Mouse (Mus musculus): Measurements from ENCODE around the gene Arsg. TPM values are rescaled to one million over a fixed set of nuclear protein-coding genes. Genes with fewer than 3 reads are reported as not detected.
A peak's percentile ranks its signal among the peaks of the same experiment; 100 is the strongest.

The Arsg gene
- 3.4 and 5.4 TPM in 2 replicates for polyA plus RNA-seq (2015; fragmentation: Nextera tagmentation; extraction: Ambion mirVana)

GRCm38 (mm10) chr11:109473171-109474085 is at the start of gene Arsg, which contains the start of gene Slc16a6:
Arsg (plus strand) TSS chr11:109473374.
Slc16a6 (minus strand) TSS chr11:109473598.
- 1% methylated on average over 72 of the region's 111 CpGs for WGBS
- Histone ChIP-seq H3K4me2 (peak within 1 kb of the TSS; percentile 87), H3K9me3 (replicated peaks) (no peaks in the 10 kb centered on the region), H3K4me1 (peaks cover 51% of the 10 kb centered on the region), H3K9ac (peak within 1 kb of the TSS; percentile 90), H3K27ac (peak within 1 kb of the TSS; percentile 90), H3K4me3 (peak within 1 kb of the TSS; percentile 78), H3K27me3 (peaks cover 10% of the 10 kb centered on the region; the same call in 1 of the 2 replicates), H3K36me3 (ENCODE audit: poor library complexity, severe bottlenecking) (no peaks in the 10 kb centered on the region)
- ATAC-seq: peak; percentile 88

- peak; percentile 95 for ATAC-seq
- under 1% methylated on average over 63 of the region's 65 CpGs for WGBS
- Histone ChIP-seq H3K27ac (peak within 1 kb of the TSS; percentile 87), H3K9me3 (replicated peaks) (0 out of 2 replicates have a peak, but pooled peaks cover 5% of the 10 kb centered on the region), H3K4me2 (peak within 1 kb of the TSS; percentile 69), H3K9ac (peak within 1 kb of the TSS; percentile 77), H3K27me3 (no peaks in the 10 kb centered on the region), H3K36me3 (ENCODE audit: poor library complexity, severe bottlenecking) (peaks cover 25% of the 10 kb centered on the region), H3K4me3 (peak within 1 kb of the TSS; percentile 68), H3K4me1 (peaks cover 10% of the 10 kb centered on the region)
Observed at GRCm38 (mm10) chr11:109425392-109426271, 47.5 kb upstream of the Arsg start, which contains the start of gene Amz2. Amz2 (plus strand) TSS chr11:109425946.

- Histone ChIP-seq H3K9ac (peak overlapping the region; percentile 77), H3K27ac (peak overlapping the region; percentile 87), H3K36me3 (ENCODE audit: poor library complexity, severe bottlenecking) (peaks cover 29% of the 10 kb centered on the region), H3K4me2 (peak overlapping the region; percentile 69), H3K4me3 (peak overlapping the region; percentile 68), H3K9me3 (replicated peaks) (0 out of 2 replicates have a peak, but pooled peaks cover 5% of the 10 kb centered on the region), H3K27me3 (no peaks in the 10 kb centered on the region), H3K4me1 (peaks cover 12% of the 10 kb centered on the region)
- WGBS: 0% methylated on average over 11 of the region's 11 CpGs
- ATAC-seq: no peak
Observed at GRCm38 (mm10) chr11:109426272-109426586, 46.9 kb upstream of the Arsg start.

- H3K4me3 ChIP-seq: no peak overlapping the region
- H3K4me1 ChIP-seq: peaks cover 17% of the 10 kb centered on the region
- H3K27me3 ChIP-seq: no peaks in the 10 kb centered on the region
- H3K4me2 ChIP-seq: peak overlapping the region; percentile 69; the same call in 1 of the 2 replicates
- no peak overlapping the region for H3K9ac ChIP-seq
- H3K36me3 ChIP-seq (ENCODE audit: poor library complexity, severe bottlenecking): peaks cover 32% of the 10 kb centered on the region
- 0 out of 2 replicates have a peak, but pooled peaks cover under 1% of the 10 kb centered on the region for H3K9me3 ChIP-seq (replicated peaks)
- 93% methylated on average over 5 of the region's 5 CpGs for WGBS
- no peak for ATAC-seq
- H3K27ac ChIP-seq: no peak overlapping the region
Observed at GRCm38 (mm10) chr11:109427353-109427752, 45.8 kb upstream of the Arsg start.

- WGBS: 94% methylated on average over 16 of the region's 16 CpGs
Observed at GRCm38 (mm10) chr11:109434233-109434798, 38.9 kb upstream of the Arsg start.

GRCm38 (mm10) chr11:109436889-109437288 is 36.3 kb upstream of the Arsg start:
- Histone ChIP-seq H3K4me2 (no peak overlapping the region), H3K4me3 (no peak overlapping the region), H3K27me3 (peaks cover 5% of the 10 kb centered on the region; the same call in 1 of the 2 replicates), H3K27ac (no peak overlapping the region), H3K9ac (no peak overlapping the region), H3K9me3 (replicated peaks) (no peaks in the 10 kb centered on the region), H3K4me1 (peaks cover 8% of the 10 kb centered on the region), H3K36me3 (ENCODE audit: poor library complexity, severe bottlenecking) (peaks cover 48% of the 10 kb centered on the region)
- 60% methylated on average over 8 of the region's 8 CpGs for WGBS
- no peak for ATAC-seq

More at GRCm38 (mm10) chr11:109434233-109434798, 38.9 kb upstream of the Arsg start:
- no peak for ATAC-seq
- no peak overlapping the region for H3K9ac ChIP-seq
- H3K27me3 ChIP-seq: no peaks in the 10 kb centered on the region
- peaks cover 7% of the 10 kb centered on the region for H3K4me1 ChIP-seq
- no peaks in the 10 kb centered on the region for H3K9me3 ChIP-seq (replicated peaks)
- peaks cover 68% of the 10 kb centered on the region for H3K36me3 ChIP-seq (ENCODE audit: poor library complexity, severe bottlenecking)
- no peak overlapping the region for H3K4me3 ChIP-seq
- no peak overlapping the region for H3K27ac ChIP-seq
- H3K4me2 ChIP-seq: no peak overlapping the region

- peak; percentile 55; the same call in 1 of the 2 replicates for ATAC-seq
- H3K27ac ChIP-seq: no peak overlapping the region
- 17% methylated on average over 5 of the region's 5 CpGs for WGBS
- no peak overlapping the region for H3K4me3 ChIP-seq
- H3K4me2 ChIP-seq: peak overlapping the region; percentile 69
- no peak overlapping the region for H3K9ac ChIP-seq
- peaks cover 5% of the 10 kb centered on the region; the same call in 1 of the 2 replicates for H3K27me3 ChIP-seq
- peaks cover 42% of the 10 kb centered on the region for H3K36me3 ChIP-seq (ENCODE audit: poor library complexity, severe bottlenecking)
- H3K4me1 ChIP-seq: peaks cover 8% of the 10 kb centered on the region
- no peaks in the 10 kb centered on the region for H3K9me3 ChIP-seq (replicated peaks)
Observed at GRCm38 (mm10) chr11:109439209-109439608, 34.0 kb upstream of the Arsg start.

GRCm38 (mm10) chr11:109439829-109440340 is 33.3 kb upstream of the Arsg start:
- peak; percentile 61 for ATAC-seq
- H3K9ac ChIP-seq: peak overlapping the region; percentile 67
- WGBS: 2% methylated on average over 32 of the region's 32 CpGs
- H3K4me1 ChIP-seq: peaks cover 8% of the 10 kb centered on the region
- H3K36me3 ChIP-seq (ENCODE audit: poor library complexity, severe bottlenecking): peaks cover 35% of the 10 kb centered on the region
- H3K4me2 ChIP-seq: peak overlapping the region; percentile 69
- no peaks in the 10 kb centered on the region for H3K9me3 ChIP-seq (replicated peaks)
- peaks cover 5% of the 10 kb centered on the region; the same call in 1 of the 2 replicates for H3K27me3 ChIP-seq
- H3K4me3 ChIP-seq: peak overlapping the region; percentile 43
- no peak overlapping the region for H3K27ac ChIP-seq

GRCm38 (mm10) chr11:109440641-109441040 is 32.5 kb upstream of the Arsg start:
- H3K27me3 ChIP-seq: peaks cover 5% of the 10 kb centered on the region; the same call in 1 of the 2 replicates
- WGBS: 61% methylated on average over 4 of the region's 4 CpGs
- peak overlapping the region; percentile 69 for H3K4me2 ChIP-seq
- no peak overlapping the region; the same call in 1 of the 2 replicates for H3K4me3 ChIP-seq
- H3K27ac ChIP-seq: no peak overlapping the region
- no peaks in the 10 kb centered on the region for H3K9me3 ChIP-seq (replicated peaks)
- ATAC-seq: no peak
- H3K4me1 ChIP-seq: peaks cover 8% of the 10 kb centered on the region
- H3K9ac ChIP-seq: no peak overlapping the region
- H3K36me3 ChIP-seq (ENCODE audit: poor library complexity, severe bottlenecking): peaks cover 28% of the 10 kb centered on the region

GRCm38 (mm10) chr11:109441119-109441518 is 32.1 kb upstream of the Arsg start:
- H3K36me3 ChIP-seq (ENCODE audit: poor library complexity, severe bottlenecking): peaks cover 24% of the 10 kb centered on the region
- ATAC-seq: no peak
- 49% methylated on average over 3 of the region's 3 CpGs for WGBS

GRCm38 (mm10) chr11:109442166-109442730 is 30.9 kb upstream of the Arsg start:
- WGBS: 70% methylated on average over 5 of the region's 5 CpGs
- Histone ChIP-seq H3K27ac (no peak overlapping the region), H3K36me3 (ENCODE audit: poor library complexity, severe bottlenecking) (peaks cover 13% of the 10 kb centered on the region), H3K9me3 (replicated peaks) (no peaks in the 10 kb centered on the region), H3K27me3 (peaks cover 5% of the 10 kb centered on the region; the same call in 1 of the 2 replicates), H3K4me1 (peaks cover 8% of the 10 kb centered on the region), H3K4me3 (no peak overlapping the region), H3K9ac (no peak overlapping the region), H3K4me2 (no peak overlapping the region)
- no peak for ATAC-seq

More at GRCm38 (mm10) chr11:109441119-109441518, 32.1 kb upstream of the Arsg start:
- H3K27ac ChIP-seq: no peak overlapping the region
- H3K9ac ChIP-seq: no peak overlapping the region
- H3K4me3 ChIP-seq: no peak overlapping the region
- peaks cover 8% of the 10 kb centered on the region for H3K4me1 ChIP-seq
- H3K9me3 ChIP-seq (replicated peaks): no peaks in the 10 kb centered on the region
- no peak overlapping the region for H3K4me2 ChIP-seq
- H3K27me3 ChIP-seq: peaks cover 5% of the 10 kb centered on the region; the same call in 1 of the 2 replicates
